Mouse (Mus musculus): ENCODE measurements around the gene Krt82.

DNA sequence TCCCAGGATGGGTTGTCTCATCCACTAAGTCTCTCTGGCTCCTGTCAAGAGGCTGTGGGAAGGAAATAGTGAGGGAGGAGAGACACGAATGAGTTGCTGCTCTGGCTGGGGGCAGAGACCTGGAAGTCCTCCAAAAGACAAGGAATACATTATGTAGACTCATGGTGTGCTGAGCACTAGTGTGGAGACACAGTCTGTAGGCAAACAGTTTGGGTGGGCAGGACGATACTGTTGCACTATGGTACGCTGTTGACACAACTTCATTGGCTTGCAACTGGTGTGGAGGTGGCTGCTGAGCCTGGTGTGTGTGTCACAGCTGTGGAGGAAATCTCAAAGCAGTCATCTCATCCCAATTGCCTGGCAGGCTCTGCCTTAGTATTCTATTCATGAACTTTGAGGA lies 31.2 kb upstream of the Krt82 start:
- TF ChIP-seq POLR2A (IDR thresholded peaks at IDR 0.05; ENCODE audit: insufficient read depth, low read depth, low read length) (no peak), CTCF (IDR thresholded peaks at IDR 0.05) (no peak), EP300 (IDR thresholded peaks at IDR 0.05; ENCODE audit: insufficient read depth, low read depth, low read length) (no peak)
